Mouse (Mus musculus) natural killer cell, adult 2 months (primary cell): ENCODE data around the gene Paxbp1.
"Not testable (repeated sequence)": the region's sequence is repeated elsewhere in the genome, so short reads cannot be mapped to it uniquely, and the experiment has no call there.

Source experiments
- DNase-seq, 2 experiments: peaks; one replicate each; pipeline ENCODE4 v3.0.0; 2022; ENCODE audit warnings: low spot score in 2 of 2

Gene Paxbp1

DNA sequence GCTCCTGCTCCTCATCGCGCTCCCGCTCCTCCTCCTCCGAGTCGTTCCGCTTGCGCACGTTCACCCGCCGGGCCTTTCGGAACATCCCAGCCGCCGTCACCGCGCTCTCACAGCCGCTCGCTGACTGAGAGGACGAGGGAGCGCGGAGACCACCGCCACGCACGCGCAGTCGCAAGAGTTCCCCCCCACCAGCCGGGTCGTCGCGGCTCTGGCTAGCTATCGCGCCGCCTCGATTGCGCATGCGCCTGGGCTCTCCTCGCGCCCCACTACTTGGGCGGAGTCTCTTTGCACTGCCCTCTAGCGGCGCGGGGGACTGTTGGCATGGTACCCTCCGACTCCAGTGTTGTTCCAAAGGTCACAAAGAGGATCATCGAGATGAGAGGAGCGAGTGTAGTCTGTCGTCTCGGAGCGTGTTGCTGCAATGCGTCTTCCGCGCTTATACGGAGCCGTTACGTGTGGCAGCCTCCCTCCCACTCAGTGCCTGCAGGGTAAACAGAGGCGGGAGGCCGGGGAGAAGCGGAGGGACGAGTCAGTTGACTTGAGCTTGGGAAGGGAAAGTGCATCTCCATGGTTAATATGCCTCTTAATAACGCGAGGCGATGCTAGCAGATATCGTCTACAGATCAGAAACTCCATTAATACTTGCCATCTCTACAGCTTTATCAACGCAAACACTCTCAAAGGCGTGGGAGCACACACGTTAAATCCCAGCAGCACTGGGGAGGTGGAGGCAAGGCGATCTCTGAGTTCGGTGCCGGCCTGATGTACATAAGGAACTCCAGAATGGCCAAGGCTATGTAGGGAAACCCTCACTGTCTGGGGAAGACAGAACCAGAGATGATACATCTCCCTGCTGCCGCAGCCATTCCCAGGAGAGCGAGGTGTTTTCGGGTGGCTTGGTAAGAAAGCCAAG, at the start of gene Paxbp1:
TSS of gene Paxbp1 (minus strand) at position 274 of the 913 bp plus-strand sequence.
- peak; percentile 97 to 98 for DNase-seq

DNA sequence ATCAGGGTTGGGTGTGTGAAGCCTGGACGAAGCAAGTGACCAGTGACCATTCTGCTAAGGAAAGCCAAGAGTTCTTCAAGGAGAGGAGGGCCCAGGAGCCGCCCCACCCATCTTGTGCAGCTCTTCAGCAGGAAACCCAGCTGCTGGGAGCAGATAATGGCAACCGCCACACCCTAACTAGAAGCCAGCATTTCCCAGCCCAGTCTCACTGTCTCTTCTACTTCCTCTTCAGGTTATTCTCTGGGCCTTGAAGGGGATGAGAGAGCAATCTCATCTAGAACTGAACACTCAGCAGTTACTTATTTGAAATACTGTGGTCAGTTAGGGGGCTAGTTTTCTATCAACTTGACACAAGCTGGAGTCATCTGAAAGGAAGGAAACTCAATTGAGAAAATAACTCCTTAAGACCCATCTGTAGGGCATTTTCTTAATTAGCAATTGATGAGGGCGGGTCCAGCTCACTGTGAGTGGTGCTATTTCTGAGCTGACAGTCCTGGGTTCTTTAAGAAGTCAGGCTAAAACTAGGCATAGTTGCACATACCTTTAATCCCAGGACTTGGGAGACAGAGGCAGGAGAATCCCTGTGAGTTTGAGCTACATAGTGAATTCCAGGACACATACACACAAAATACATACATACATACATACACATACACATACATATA, 42.4 kb upstream of the Paxbp1 start:
- DNase-seq: no peak

DNA sequence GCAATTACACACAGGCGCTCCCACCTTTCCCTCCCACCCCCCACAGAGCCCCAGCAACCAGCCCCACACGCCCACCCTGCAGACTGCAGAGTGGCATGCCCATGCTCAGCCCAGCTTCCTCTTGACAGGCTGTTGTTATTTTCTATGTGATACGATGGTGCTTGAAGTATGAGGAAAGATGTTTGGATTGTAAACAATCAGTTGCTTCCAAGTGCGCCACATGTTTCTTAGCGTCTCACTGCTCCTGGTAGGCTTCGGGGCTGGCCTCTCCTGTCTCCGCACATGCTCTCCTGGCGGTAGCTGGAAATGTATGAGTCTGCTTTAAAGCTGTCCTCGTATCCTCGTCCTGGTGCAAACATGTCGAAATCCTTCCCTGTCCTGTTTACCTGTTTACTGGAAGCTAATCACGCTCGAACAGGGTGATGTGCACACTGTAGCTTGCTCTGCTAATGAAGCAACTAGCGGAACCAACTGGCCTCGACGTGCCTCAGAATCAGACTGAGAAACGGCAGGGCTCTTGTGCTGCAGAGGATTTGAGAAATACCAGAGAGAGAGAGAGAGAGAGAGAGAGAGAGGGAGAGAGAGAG, 41.0 kb upstream of the Paxbp1 start:
- DNase-seq: no peak

DNA sequence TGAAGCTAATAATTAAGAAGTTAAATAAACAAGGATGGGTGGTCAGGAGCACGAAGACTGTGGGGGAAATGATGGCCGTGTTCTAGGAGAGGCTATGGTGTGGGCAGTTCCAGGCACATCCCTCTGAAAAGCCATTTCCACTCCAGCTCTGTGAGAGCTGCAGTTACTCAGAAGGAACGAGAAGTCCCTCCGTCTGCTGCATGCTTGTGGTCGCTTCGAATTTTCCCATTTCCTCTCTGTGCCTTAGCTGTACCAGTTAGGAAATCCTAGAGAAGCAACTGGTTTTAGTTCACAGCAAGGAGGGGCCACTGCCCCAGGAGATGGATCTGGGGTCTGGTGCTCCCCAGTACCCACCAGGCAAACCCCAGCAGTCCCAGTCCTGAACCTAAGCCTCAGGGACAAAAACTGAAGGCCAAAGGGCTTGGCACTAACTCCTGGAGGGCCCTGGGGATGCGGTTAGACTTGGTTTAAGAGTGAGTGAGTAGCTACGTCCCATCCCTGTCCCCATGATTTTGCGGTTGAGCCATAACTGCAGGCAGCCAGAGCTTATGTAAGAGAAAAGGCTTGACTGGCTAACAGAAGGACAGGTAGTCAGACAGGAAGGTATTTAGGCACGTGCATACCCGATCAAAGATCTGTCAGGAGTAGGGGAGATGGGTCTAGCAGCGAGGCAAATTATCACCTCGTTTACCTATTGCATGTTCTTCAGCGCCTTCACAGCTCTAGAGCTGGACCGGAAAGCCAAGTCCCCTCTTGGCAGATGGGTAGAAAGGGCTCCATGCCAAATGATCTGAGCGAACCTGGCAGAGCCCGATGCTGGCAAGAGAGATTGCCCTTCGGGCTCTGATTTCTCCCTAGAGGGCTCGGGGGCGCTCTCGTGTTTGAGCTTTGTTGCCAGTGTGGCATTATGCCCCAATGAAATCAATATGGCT, 40.2 kb upstream of the Paxbp1 start:
- DNase-seq: no peak

- DNase-seq: no peak
Observed at GRCm38 (mm10) chr16:91083002-91083646, 38.8 kb upstream of the Paxbp1 start.

GRCm38 (mm10) chr16:91081508-91081907, 37.2 kb upstream of the Paxbp1 start:
- peak; percentile 54 to 75 for DNase-seq

GRCm38 (mm10) chr16:91076180-91076579, 31.8 kb upstream of the Paxbp1 start:
- DNase-seq: peak in 1 of 2 experiments; percentile 57

GRCm38 (mm10) chr16:91075423-91075822, 31.1 kb upstream of the Paxbp1 start:
- DNase-seq: not testable (repeated sequence)

DNA sequence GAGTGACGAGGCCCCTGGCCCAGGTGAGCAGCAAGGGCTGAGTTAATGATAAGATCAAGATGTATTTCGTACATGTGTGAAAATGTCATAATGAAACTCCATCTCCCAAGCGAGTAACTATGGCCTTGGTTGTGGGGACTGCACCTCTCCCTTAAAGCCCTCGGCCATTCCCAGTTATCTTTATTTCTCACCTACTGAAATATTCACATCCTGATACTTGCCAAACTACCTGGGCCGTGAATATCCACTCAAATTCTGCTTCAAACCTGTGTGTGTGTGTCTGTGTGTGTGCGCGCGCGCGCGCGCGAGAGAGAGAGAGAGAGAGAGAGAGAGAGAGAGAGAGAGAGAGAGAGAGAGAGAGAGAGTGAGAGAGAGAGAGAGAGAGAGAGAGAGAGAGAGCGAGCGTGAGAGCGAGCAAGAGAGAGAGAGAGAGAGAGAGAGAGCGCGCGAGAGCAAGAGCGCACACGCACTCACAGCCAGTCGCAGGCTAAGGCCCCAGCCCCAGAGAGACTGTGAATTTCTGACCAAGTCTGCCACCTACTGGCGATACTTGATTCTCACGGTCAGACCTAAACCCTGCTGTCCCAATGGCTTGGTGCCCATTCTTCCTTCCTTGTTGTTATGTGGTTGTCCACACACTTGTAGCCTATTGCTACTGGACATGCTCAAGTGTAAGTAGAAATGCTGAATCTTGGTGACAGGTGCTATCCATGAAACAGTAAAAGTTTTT, 29.0 kb upstream of the Paxbp1 start:
- DNase-seq: peak; percentile 67 to 80

- no peak for DNase-seq
Observed at GRCm38 (mm10) chr16:91072256-91072655, 27.9 kb upstream of the Paxbp1 start.

GRCm38 (mm10) chr16:91068969-91069368, 24.6 kb upstream of the Paxbp1 start:
- DNase-seq: no peak

- no peak for DNase-seq
Observed at GRCm38 (mm10) chr16:91067122-91067521, 22.8 kb upstream of the Paxbp1 start.

DNA sequence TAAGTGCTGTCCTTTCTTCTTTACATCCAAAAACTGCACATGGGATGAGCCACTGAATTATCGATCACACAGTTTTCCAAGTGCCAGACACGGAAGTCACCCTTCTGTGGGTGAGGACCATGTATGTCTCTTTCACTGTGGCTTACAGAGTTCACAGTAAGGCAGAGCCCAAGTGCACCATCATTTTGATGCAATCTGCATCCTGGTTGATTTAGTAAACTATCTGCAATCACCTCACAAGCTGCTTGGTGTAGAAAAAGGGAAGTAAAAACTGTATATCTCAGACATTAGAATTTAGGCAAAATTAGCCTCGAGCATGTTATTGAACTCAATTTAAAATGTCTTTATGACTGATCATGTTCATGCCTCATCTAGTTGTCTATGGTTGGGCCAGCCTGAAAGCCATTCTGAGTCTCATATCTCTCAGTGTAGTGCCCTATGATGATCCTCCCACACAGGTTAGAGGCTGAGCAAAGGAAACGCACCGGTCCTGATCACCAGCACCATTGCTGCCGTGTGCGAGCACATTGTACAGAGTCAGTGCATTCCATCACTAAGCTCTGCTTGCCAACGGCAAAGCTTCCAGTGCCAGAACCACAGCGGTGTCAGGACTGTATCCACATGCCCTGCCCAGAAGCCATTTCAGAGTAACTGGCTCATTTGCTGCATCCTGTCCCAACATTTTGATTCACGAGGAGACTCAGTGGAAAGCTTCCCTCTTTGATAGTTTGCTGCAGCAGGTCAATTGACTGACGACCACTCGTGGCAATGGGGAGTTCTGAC, 20.4 kb upstream of the Paxbp1 start:
- DNase-seq: no peak

- DNase-seq: no peak
Observed at GRCm38 (mm10) chr16:91063786-91064185, 19.4 kb upstream of the Paxbp1 start.

- DNase-seq: no peak
Observed at GRCm38 (mm10) chr16:91061531-91062318, 17.4 kb upstream of the Paxbp1 start.

- no peak for DNase-seq
Observed at GRCm38 (mm10) chr16:91057741-91058140, 13.4 kb upstream of the Paxbp1 start.

DNA sequence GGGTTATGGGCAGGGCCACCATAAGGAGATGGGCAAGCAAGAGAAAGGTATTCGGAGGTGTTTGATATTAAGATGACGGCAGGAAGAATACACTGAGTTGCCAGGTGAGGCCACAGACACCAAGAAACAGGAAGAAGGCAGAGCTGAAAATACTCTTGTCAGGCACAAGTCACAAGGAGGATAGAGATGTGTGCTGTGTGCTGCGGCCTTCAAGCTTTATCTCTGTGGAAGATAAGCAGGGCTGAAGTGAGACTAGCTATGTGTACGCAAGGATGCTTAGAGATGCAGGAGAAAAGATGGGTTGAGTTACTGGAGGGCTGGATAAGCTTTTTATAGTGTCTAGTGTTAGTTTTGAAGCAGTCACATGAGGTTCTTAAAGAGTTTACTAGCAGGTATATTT, 12.9 kb upstream of the Paxbp1 start:
- DNase-seq: no peak

DNA sequence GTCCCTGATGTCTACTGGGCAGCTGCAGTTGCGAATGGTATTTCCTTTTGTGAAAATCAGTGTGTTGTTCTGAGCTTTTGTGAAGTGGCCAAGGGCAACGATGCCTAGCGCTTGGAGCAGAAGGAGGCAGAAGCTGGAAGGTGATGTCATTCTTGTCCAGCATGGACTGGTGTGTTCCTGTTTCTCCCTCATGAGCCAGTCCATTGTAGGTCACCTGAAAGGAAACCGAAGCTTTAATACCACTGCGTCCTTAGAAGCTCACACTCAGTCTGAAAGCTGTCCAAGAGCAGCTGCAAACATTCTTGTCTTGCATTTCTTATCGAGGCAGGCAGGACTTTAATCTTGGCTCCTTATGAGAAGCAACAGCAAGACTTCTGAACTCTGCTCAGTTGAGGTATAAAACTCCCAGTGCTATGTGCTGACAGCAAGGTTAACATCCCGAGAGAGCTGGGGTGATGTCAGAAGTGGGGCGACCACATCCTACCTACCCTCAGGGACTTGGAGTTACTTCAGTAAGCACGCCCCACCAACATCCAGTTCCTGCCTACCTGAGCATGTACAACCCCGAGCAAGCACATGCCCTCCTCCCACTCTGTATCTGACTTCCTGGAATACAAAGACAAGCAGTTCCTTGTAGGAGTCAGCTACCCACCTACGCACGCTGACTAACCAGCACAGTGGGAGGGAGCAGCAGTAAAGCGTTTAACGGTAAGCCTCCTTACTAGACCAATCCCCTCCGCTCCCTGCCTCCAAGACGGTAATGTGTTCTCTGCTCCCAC, 11.9 kb upstream of the Paxbp1 start:
- DNase-seq: peak in 1 of 2 experiments; percentile 54
